Mouse (Mus musculus): ENCODE data around the gene Stoml2. TPM values are rescaled to one million over a fixed set of nuclear protein-coding genes. Genes with fewer than 3 reads are reported as not detected.

Stoml2 gene
- polyA plus RNA-seq (2012): 92.9 and 113 TPM in 2 replicates

DNA sequence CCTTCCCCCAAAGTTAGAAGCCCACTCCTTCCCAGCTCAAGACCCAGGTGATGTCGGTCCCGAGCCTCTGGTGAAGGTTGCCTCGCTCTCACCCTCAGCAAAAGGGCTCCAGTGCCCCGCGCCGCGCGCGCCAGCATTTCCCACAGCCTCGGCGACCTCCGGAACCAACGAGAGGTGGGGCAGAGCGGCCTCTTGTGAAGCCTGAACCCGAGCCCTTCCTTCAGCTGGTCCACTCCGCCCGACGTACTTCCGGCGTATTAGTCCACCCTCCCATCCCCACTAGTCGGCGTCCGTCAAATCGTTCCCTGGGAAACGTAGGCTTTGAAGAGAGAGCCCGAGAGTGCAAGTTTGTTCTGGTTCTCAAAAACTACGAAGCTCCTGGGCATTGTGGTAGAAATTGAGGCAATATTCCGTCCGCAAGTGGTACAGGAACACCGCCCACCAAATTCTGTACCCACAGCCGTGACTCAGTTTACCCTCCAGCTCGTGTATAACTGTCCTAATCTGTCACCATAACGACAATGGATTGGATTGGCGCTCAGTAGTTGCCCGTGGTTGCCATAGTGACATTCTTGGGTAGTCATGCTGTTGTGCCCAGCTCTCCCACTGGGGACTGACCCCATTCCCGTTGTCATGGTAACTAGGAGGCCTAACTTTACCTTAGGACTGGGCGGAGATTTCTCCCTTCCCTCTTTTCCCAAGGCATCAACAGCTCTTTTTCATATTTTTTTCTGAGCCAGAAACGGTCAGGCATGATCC lies at the start of gene Stoml2:
Gene Stoml2 (minus strand): TSS at position 474 of the 759 bp plus-strand sequence.

DNA sequence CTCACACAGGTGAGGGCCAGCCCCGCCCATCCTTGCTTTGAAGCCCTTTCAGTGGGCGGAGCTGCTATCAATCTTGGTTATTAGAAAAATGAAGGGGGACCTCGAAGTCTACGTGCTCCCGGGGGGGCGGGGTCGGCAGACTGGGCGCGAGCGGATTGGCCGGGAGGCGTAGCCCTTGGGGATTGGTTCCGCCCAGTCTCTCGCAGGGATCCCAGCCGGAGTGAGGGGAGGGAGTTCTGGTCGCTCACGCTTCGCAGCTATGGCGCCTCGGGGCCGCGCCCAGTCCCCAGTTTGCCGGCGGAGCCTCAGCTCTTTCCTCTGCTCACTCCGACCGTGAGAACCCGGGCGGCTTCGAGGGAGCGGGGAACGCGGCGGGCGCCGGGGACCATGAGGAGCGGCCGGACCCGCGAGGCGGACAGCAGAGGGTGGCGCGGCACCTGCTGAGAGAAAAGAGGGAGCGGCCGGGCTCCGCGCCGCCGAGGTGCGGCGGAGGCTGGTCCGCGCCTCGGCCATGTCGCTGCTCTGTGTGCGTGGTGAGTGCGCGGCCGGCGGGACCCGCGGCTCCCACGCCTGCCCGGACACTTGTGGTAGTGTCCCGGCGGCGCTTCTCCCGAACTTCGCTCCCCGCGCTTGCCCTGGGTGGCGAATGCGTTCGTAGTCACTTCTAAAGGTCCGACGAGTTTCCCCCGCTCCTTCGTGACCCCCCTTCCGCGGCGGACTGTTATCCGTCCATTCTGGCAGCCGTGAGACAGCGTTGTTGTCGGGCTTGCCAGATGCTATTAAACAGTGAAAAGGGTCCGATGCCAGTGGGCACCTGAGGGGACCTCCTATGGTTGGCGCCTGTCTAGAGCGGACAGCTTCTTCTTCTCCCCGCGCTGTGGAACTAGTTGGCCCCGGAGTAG lies 27.5 kb upstream of the Stoml2 start, which contains the start of gene Unc13b:
Gene Unc13b (plus strand): TSS at position 201 of the 902 bp plus-strand sequence.

DNA sequence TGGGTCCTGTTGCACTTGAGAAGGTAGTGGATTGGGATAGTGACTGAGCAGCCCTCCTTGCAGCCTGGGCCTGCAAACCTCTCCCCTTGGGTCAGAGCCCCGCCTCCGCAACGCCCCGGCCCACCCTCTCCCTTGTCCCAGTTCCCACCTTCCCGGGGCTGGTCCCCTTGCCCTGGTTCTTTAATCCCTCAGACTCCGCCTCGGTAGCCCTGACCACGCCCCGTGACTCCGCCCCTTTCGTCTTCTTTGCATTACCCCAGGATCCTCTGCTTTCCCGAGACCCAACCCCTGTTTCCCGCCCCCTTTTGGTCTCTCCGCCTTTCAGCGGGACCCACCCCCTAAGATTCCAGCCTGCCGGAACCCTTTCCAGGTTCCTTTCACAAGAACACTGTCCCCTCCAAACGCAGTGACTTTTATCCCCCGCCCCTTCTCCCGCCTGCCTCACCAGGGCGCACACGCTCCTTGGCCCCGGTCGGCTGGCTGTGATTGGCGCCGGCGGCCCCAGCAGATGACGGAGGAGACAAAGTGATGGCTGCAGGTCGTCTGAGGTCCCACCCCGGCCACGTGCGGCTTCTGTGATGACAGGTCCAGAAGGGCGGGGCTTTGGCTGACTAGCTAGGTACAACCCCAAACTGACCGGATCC lies 14.3 kb upstream of the Stoml2 start, which contains the start of gene Fam214b:
Gene Fam214b (minus strand): TSS at position 562 of the 644 bp plus-strand sequence.

DNA sequence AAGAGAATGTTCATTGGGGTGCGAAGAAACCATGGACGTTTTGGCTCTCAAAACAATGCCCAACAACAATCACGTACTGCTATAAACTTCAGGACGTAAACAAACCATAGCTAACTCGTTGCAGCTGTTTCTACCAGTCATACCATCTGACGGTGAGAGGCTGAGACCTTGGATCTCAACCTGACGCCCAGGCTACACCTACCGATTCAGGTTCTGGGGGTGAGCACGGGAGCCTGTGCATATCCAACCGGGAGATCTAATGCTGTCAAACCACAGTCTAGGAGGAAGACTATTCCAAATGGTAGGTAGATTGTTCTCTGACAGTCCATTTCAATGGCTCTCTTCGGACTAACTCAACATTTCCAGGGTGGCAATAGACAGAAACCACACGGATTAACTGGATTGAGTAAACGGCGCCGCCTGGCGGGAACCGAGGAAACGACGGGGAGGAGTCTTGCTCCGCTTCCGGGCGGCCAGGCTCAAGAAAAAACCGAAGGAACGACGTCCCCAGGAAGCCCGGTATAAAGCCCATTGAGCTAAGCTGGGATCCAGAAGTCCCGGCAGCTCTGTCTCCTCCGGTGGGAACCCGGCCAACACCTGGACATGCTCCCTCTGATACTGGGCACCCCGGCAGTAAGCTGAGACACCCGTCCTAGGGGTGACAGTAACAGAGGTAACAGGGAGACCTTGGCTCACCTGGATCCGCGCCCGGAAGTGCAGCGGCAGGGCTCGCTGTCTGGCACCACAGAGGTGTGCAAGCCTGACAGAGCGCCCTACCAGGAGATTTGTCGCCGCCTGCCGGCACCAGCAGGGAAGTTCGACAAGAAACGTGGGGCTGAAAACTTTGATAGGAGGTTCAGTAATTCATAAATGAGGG lies 6.2 kb downstream of the Stoml2 start, which contains the start of gene Pigo:
Gene Pigo (minus strand): TSS at position 736 of the 877 bp plus-strand sequence.

DNA sequence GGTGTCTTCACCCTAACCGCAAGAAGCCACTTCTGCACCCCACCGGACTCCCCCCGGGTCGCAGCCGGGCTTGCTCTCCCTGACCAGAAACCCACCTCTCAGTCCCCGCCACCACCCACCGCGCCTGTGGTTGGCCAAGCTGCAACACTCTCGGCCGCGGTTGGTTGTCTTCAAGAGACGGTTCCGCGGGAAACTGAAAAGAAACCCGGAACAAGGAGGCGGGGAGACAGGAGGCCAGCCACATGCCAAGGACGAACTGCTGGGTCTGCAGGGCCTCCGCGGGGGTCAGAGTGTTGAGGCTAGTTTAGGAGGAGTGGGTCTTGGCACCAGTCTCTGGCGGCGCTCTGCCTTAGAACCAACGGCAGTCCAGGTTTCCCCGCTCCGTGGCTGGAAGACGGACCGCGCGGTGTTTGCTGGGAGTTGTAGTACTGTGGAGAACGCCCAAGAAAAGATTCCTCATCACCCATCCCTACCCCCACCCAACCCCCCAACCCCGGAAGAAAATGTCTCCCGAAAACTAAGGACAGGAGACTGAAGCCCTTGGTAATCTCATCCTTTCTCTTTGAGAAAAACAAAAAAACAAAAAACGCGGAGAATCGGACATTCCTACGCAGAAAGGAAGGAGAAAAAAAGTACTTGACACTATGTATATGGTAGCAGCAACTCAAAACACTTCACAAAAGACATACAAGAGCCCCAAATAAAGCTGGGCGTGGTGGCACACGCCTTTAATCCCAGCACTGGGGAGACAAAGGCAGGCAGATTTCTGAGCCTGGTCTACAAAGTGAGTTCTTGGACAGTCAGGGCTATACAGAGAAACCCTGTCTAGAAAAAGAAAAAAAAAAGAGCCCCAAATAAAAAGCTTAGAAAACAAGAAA lies 21.1 kb downstream of the Stoml2 start, which contains the start of gene Fancg:
Gene Fancg (minus strand): TSS at position 346 of the 878 bp plus-strand sequence.

DNA sequence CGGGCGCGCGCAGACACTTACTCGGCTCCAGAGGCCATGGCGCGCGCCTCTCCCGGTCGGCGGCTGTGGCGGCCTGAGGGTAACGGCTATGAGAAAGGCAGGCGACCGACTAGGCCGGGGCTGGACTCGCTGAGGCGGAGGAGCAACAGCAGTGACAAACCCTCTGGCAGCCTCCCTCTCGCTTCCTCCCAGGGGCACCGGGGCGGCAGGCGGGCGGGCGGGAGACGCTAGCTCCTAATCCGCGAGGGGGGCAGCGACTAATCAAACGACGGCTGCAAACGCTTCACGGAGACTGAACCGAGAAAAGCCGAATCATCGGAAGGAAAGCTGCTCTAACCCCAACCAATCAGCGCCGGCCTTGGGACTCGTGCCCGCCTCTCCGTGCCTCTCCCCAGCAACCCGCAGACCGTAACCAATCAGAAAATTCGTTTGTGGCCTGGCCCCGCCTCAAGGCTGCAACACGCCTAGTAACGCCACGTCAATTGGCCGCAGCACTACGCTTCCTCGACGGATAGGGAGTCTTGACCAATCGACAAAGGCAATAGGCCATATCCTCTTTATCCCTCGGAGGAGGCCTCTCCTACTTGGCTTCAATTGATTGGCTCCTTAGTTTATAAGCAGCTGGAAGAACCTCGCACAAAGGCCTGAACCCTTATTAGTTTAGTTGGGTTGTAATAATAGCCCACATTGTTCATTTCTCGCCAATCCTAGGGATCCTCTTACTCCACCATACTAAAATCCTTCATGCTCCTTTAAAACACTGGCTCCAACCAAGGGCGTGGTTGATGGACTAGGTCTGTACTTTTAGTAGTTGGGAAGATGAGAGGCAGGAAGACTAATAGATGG lies 31.1 kb downstream of the Stoml2 start, which contains the start of gene Vcp:
Gene Vcp (minus strand): TSS at position 367 of the 846 bp plus-strand sequence.

Other genes with a start within 250 kb of the Stoml2 start
- gene Fam205a1, start 177.8 kb downstream of the Stoml2 start, polyA plus RNA-seq (2012): 0.05 TPM in 1 of 2 replicates, not detected in the other
- gene Gm12394, start 174.9 kb downstream of the Stoml2 start, polyA plus RNA-seq (2012): not detected in 2 replicates
- gene Fam205c, start 157.5 kb downstream of the Stoml2 start, polyA plus RNA-seq (2012): not detected in 2 replicates
- gene Phf24, start 115.0 kb downstream of the Stoml2 start, polyA plus RNA-seq (2012): 0.01 and 0.08 TPM in 2 replicates
- gene Dnajb5, start 81.9 kb downstream of the Stoml2 start, polyA plus RNA-seq (2012): 1.9 and 5.4 TPM in 2 replicates
- gene 1700022I11Rik, start 62.1 kb downstream of the Stoml2 start, polyA plus RNA-seq (2012): not detected in 2 replicates
- gene Vcp, start 31.2 kb downstream of the Stoml2 start, polyA plus RNA-seq (2012): 222 and 226 TPM in 2 replicates
- gene Fancg, start 21.2 kb downstream of the Stoml2 start, polyA plus RNA-seq (2012): 10.7 and 13.4 TPM in 2 replicates
- 9.6 and 10.6 TPM in 2 replicates for gene Pigo, start 5.9 kb downstream of the Stoml2 start, polyA plus RNA-seq (2012)
- gene Fam214b, start 14.5 kb upstream of the Stoml2 start, polyA plus RNA-seq (2012): 16.0 and 16.6 TPM in 2 replicates
- 0.33 and 0.75 TPM in 2 replicates for gene Unc13b, start 27.2 kb upstream of the Stoml2 start, polyA plus RNA-seq (2012)
- 0.01 and 0.09 TPM in 2 replicates for gene Atp8b5, start 235.4 kb upstream of the Stoml2 start, polyA plus RNA-seq (2012)

All from megakaryocyte-erythroid progenitor cell, adult 5 weeks (primary cell).